Mouse (Mus musculus): Measurements from ENCODE around the gene Hist3h2a. TPM values are rescaled to one million over a fixed set of nuclear protein-coding genes. Genes with fewer than 3 reads are reported as not detected.
A peak's percentile ranks its signal among the peaks of the same experiment; 100 is the strongest.

The Hist3h2a gene
- polyA plus RNA-seq, 1 experiment from 2014 or later = 19.2 TPM

DNA sequence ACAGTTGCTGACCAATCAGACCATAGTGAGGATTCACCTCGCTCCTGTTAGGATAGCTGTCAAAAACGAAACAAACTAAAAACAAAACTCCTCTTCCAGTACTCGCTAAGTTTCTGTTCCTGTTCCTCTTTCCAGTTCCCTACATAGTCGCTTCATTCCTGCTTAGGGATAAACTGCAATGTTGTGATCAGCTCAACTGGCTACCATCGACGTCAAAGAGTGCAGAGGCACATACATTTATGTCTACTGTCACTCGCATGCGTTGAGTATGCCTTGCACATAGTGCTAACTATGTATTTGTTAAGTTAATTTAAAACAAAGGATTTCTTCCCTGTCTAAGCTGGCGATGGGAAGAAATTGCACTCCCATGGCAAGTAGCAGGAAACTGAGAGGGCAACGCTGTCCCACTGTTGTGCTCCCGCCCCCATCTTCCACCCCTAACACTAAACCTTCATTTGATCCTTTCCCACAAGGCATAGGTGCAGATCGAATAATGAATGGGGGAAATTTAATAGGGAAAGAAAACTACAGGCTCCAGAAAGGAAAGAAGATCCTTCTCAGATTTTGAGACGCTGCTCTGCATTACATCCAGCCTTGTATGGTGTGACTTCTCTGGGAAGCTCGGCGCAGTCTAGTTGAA, 4.8 kb downstream of the Hist3h2a start:
- no peak overlapping the region for H3K27ac ChIP-seq (replicated peaks; ENCODE audit: low read depth, low read length)
- H3K4me1 ChIP-seq (ENCODE audit: control insufficient read depth, insufficient read depth, low read length) = 0 out of 2 replicates have a peak, but pooled peaks cover 12% of the 10 kb centered on the region
- 37% methylated on average over 15 of the region's 15 CpGs for WGBS
- ATAC-seq (ENCODE audit: insufficient number of reproducible peaks, low FRiP score, low TSS enrichment, low read depth) (no peak), DNase-seq (ENCODE audit: low spot score) (no peak)
- no peak overlapping the region for H3K9ac ChIP-seq (ENCODE audit: low read length)
- H3K9me3 ChIP-seq (ENCODE audit: control insufficient read depth, low read length) = no peaks in the 10 kb centered on the region
- H3K4me2 ChIP-seq (ENCODE audit: low read depth, severe bottlenecking) = peak overlapping the region; percentile 56
- peaks cover 22% of the 10 kb centered on the region for H3K27me3 ChIP-seq (ENCODE audit: control insufficient read depth, insufficient read depth, low read length)
- H3K36me3 ChIP-seq (ENCODE audit: control insufficient read depth, insufficient read depth, low read length) = no peaks in the 10 kb centered on the region; the same call in 1 of the 2 replicates
- no peak overlapping the region for H3K4me3 ChIP-seq (ENCODE audit: low read depth, low read length)

DNA sequence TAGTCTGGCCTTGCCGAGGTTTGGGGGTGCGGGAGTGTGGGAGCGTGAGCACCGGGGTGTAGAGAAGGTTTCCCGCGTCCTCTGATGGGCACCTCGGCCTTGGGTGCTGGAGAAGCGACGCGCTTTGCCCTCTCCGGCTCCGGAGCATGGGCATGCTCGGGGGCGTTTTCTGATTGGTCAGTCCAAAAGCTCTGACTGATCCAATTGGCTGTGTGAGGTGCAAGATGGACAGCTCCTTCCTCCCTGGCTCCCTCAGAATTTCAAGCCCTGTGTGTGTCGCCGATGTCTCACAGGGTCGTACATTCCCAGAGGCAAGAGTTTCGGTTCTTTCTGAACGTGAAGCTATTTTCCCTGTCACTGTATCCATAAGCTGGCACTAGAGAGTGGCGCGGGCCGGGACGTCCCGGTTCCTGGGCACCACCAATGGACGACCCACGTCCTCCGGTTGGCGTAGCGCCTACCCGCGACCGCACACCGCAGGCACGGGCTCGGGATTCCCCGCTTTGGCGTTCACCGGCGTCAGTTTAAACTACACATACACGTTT, 5.5 kb downstream of the Hist3h2a start:
- H3K27ac ChIP-seq (replicated peaks; ENCODE audit: low read depth, low read length) = no peak overlapping the region

DNA sequence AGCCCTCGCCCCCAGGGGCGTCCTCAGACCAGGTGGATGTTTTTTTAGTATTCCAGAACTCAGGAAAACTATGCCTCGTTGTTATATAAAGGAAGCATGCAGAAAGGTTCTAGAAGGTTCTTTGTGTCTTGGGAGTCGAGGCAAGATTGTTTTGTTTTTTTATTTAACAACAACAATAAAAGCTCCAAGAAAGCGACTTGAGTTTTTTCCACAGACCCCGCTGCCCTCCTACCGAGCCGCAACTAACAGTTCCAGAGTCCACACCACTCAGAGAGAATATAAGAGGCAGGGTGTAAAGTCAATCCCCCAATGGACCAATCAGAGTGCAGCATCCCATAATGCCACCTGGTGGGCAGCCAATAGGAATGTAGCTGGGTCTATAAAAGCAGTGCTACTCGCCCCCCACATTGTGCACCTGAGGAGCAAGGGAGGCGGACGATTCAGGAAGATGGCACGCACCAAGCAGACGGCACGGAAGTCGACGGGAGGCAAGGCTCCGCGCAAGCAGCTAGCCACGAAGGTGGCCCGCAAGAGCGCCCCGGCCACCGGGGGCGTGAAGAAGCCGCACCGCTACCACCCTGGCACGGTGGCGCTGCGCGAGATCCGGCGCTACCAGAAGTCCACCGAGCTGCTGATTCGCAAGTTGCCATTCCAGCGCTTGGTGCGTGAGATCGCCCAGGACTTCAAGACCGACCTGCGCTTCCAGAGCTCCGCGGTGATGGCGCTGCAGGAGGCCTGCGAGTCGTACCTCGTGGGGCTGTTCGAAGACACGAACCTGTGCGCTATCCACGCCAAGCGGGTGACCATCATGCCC, 7.1 kb downstream of the Hist3h2a start:
- peaks cover 22% of the 10 kb centered on the region for H3K27me3 ChIP-seq (ENCODE audit: control insufficient read depth, insufficient read depth, low read length)
- 0 out of 2 replicates have a peak overlapping the region, but pooled peaks have one; percentile 3 for H3K4me3 ChIP-seq (ENCODE audit: low read depth, low read length)
- WGBS = 58% methylated on average over 50 of the region's 50 CpGs

More for the DNA sequence above, 5.5 kb downstream of the Hist3h2a start:
- H3K4me3 ChIP-seq (ENCODE audit: low read depth, low read length) = peak overlapping the region; percentile 31
- 0 out of 2 replicates have a peak, but pooled peaks cover 12% of the 10 kb centered on the region for H3K4me1 ChIP-seq (ENCODE audit: control insufficient read depth, insufficient read depth, low read length)
- peak overlapping the region; percentile 56 for H3K4me2 ChIP-seq (ENCODE audit: low read depth, severe bottlenecking)
- WGBS = 3% methylated on average over 40 of the region's 40 CpGs
- peaks cover 22% of the 10 kb centered on the region for H3K27me3 ChIP-seq (ENCODE audit: control insufficient read depth, insufficient read depth, low read length)
- no peaks in the 10 kb centered on the region; the same call in 1 of the 2 replicates for H3K36me3 ChIP-seq (ENCODE audit: control insufficient read depth, insufficient read depth, low read length)
- peak overlapping the region; percentile 7; the same call in 1 of the 2 replicates for H3K9ac ChIP-seq (ENCODE audit: low read length)
- no peaks in the 10 kb centered on the region for H3K9me3 ChIP-seq (ENCODE audit: control insufficient read depth, low read length)
- DNase-seq (ENCODE audit: low spot score) (peak; percentile 81), ATAC-seq (ENCODE audit: insufficient number of reproducible peaks, low FRiP score, low TSS enrichment, low read depth) (peak; percentile 68)

DNA sequence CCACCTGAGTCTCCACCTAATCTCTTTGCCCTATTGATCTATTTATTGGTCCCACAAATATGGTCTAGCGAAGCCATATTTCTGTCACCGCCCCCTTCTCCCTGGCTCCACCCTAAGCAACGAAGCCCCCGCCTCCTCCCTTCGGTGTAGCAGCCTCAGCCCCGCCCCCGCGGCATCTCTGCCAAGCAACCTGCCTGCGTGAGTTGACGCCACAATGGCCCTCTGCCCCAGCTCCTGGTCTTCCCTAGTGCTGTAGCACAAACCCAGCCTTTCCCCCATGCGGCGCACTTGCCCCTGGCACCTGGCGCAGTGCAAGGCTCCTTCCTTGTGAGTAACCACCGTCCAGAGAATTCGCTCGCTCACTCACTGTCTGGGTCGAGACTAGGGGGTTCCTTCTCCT, 9.1 kb downstream of the Hist3h2a start:
- H3K4me3 ChIP-seq (ENCODE audit: low read depth, low read length) = no peak overlapping the region
- no peaks in the 10 kb centered on the region for H3K36me3 ChIP-seq (ENCODE audit: control insufficient read depth, insufficient read depth, low read length)
- peaks cover 21% of the 10 kb centered on the region for H3K27me3 ChIP-seq (ENCODE audit: control insufficient read depth, insufficient read depth, low read length)
- H3K4me1 ChIP-seq (ENCODE audit: control insufficient read depth, insufficient read depth, low read length) = no peaks in the 10 kb centered on the region
- no peak for ATAC-seq (ENCODE audit: insufficient number of reproducible peaks, low FRiP score, low TSS enrichment, low read depth)
- no peak overlapping the region for H3K4me2 ChIP-seq (ENCODE audit: low read depth, severe bottlenecking)
- H3K9ac ChIP-seq (ENCODE audit: low read length) = no peak overlapping the region
- 38% methylated on average over 17 of the region's 17 CpGs for WGBS
- H3K9me3 ChIP-seq (ENCODE audit: control insufficient read depth, low read length) = no peaks in the 10 kb centered on the region
- DNase-seq (ENCODE audit: low spot score) = no peak
- H3K27ac ChIP-seq (replicated peaks; ENCODE audit: low read depth, low read length) = no peak overlapping the region

More for the DNA sequence above, 7.1 kb downstream of the Hist3h2a start:
- ATAC-seq (ENCODE audit: insufficient number of reproducible peaks, low FRiP score, low TSS enrichment, low read depth) (no peak), DNase-seq (ENCODE audit: low spot score) (no peak)
- Histone ChIP-seq H3K36me3 (ENCODE audit: control insufficient read depth, insufficient read depth, low read length) (no peaks in the 10 kb centered on the region; the same call in 1 of the 2 replicates), H3K4me1 (ENCODE audit: control insufficient read depth, insufficient read depth, low read length) (0 out of 2 replicates have a peak, but pooled peaks cover 4% of the 10 kb centered on the region), H3K4me2 (ENCODE audit: low read depth, severe bottlenecking) (no peak overlapping the region), H3K9me3 (ENCODE audit: control insufficient read depth, low read length) (no peaks in the 10 kb centered on the region), H3K9ac (ENCODE audit: low read length) (no peak overlapping the region), H3K27ac (replicated peaks; ENCODE audit: low read depth, low read length) (no peak overlapping the region)

DNA sequence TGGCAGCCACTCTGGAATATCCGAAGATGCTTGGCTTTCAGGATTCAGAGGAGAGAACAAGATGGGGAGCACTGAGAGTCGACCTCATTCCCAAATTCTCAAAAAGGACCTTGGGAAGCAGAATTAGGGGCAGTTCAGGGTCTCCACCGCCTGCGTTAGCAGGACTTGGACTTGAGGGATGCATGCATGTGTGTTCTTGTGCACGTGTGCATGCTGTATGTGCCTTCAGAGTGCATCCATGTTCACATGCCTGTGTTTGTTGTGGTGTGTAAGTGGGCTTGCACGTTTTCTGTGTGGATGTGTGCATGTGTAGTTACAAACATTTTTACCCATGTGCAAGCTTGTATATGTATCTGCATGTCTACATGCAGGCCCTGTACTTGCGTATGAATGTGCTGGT, 9.7 kb downstream of the Hist3h2a start:
- no peak overlapping the region for H3K4me2 ChIP-seq (ENCODE audit: low read depth, severe bottlenecking)
- peaks cover 19% of the 10 kb centered on the region for H3K27me3 ChIP-seq (ENCODE audit: control insufficient read depth, insufficient read depth, low read length)
- H3K36me3 ChIP-seq (ENCODE audit: control insufficient read depth, insufficient read depth, low read length) = no peaks in the 10 kb centered on the region
- no peak overlapping the region for H3K9ac ChIP-seq (ENCODE audit: low read length)
- ATAC-seq (ENCODE audit: insufficient number of reproducible peaks, low FRiP score, low TSS enrichment, low read depth) = no peak
- WGBS = 86% methylated on average over 7 of the region's 7 CpGs
- H3K4me1 ChIP-seq (ENCODE audit: control insufficient read depth, insufficient read depth, low read length) = no peaks in the 10 kb centered on the region
- DNase-seq (ENCODE audit: low spot score) = no peak
- H3K4me3 ChIP-seq (ENCODE audit: low read depth, low read length) = no peak overlapping the region
- no peaks in the 10 kb centered on the region for H3K9me3 ChIP-seq (ENCODE audit: control insufficient read depth, low read length)
- H3K27ac ChIP-seq (replicated peaks; ENCODE audit: low read depth, low read length) = no peak overlapping the region

DNA sequence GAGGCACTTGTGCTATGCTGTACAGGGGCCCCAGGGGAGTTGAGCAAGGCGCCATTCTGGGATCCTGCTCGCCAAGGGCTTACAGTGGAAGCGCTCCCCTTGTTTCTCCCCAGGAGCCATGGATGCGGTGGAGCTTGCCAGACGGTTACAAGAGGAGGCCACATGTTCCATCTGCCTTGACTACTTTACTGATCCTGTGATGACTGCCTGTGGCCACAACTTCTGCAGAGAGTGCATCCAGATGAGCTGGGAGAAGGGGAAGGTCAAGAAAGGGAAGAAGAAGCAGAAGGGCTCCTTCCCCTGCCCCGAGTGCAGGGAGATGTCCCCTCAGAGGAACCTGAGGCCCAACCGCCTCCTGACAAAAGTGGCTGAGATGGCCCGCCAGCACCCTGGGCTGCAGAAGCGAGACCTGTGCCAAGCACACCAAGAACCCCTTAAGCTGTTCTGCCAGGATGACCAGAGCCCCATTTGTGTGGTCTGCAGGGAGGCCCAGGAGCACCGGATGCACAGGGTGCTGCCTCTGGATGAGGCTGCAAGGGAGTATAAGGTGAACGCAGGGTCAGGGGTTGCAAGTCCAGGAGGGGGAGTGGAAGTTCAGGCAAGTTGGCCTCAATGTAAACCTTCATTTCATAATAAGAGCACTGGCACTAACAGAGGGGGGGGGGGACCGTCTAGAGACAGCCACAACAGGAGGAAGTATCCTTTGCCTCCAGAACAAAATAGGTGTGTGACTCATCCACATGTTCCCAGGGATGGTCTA, 10.7 kb downstream of the Hist3h2a start:
- Histone ChIP-seq H3K27me3 (ENCODE audit: control insufficient read depth, insufficient read depth, low read length) (peaks cover 17% of the 10 kb centered on the region), H3K4me1 (ENCODE audit: control insufficient read depth, insufficient read depth, low read length) (no peaks in the 10 kb centered on the region), H3K27ac (replicated peaks; ENCODE audit: low read depth, low read length) (0 out of 2 replicates have a peak overlapping the region, but pooled peaks have one; percentile 14), H3K9ac (ENCODE audit: low read length) (no peak overlapping the region), H3K9me3 (ENCODE audit: control insufficient read depth, low read length) (no peaks in the 10 kb centered on the region), H3K36me3 (ENCODE audit: control insufficient read depth, insufficient read depth, low read length) (no peaks in the 10 kb centered on the region), H3K4me3 (ENCODE audit: low read depth, low read length) (no peak overlapping the region), H3K4me2 (ENCODE audit: low read depth, severe bottlenecking) (no peak overlapping the region)
- no peak for DNase-seq (ENCODE audit: low spot score)
- 53% methylated on average over 12 of the region's 12 CpGs for WGBS
- no peak for ATAC-seq (ENCODE audit: insufficient number of reproducible peaks, low FRiP score, low TSS enrichment, low read depth)

DNA sequence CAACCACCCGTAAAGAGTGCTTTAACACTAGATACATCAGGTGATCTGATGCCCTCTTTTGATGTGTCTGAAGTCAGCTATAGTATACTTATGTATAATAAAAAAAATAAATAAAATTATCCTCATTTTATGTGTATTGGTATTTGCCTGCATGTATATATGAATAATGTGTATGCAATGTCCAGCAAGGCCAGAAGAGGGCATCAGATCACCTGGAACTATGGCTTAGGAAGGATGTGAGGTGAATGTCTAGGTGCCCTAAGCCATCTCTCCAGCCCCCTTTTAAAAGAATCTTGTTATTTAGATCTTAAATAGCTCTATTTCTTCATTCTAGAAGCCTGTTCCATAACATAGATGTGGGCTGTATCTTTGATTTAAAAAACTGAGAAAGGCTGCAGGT, 12.9 kb downstream of the Hist3h2a start:
- ATAC-seq (ENCODE audit: insufficient number of reproducible peaks, low FRiP score, low TSS enrichment, low read depth) (no peak), DNase-seq (ENCODE audit: low spot score) (no peak)
- no peak overlapping the region for H3K4me3 ChIP-seq (ENCODE audit: low read depth, low read length)
- no peak overlapping the region for H3K27ac ChIP-seq (replicated peaks; ENCODE audit: low read depth, low read length)
- WGBS = 94% methylated on average over 1 of the region's 1 CpGs
- no peak overlapping the region for H3K9ac ChIP-seq (ENCODE audit: low read length)
- H3K27me3 ChIP-seq (ENCODE audit: control insufficient read depth, insufficient read depth, low read length) = peaks cover 6% of the 10 kb centered on the region; the same call in 1 of the 2 replicates
- H3K4me2 ChIP-seq (ENCODE audit: low read depth, severe bottlenecking) = no peak overlapping the region
- no peaks in the 10 kb centered on the region for H3K9me3 ChIP-seq (ENCODE audit: control insufficient read depth, low read length)
- no peaks in the 10 kb centered on the region; the same call in 1 of the 2 replicates for H3K36me3 ChIP-seq (ENCODE audit: control insufficient read depth, insufficient read depth, low read length)
- H3K4me1 ChIP-seq (ENCODE audit: control insufficient read depth, insufficient read depth, low read length) = no peaks in the 10 kb centered on the region

DNA sequence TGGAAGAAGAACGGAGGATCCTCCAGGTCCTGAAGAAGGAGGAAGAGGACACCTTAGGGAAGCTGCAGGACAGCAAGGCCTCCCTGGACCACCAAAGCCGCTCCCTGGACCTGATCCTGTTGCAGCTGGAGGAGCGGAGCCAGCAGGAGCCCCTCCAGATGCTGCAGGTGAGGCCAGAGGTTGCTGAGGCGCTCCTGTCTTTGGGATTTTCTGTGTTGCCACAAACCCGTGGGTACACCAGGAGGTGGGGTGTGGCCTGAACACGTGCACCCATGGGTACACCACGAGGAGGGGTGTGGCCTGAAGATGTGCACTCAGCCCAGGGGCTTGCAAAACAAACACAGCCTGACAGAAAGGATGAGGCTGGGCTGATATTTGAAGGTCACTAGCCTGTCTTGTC, 14.1 kb downstream of the Hist3h2a start:
- ATAC-seq (ENCODE audit: insufficient number of reproducible peaks, low FRiP score, low TSS enrichment, low read depth) (no peak), DNase-seq (ENCODE audit: low spot score) (no peak)
- no peak overlapping the region for H3K4me3 ChIP-seq (ENCODE audit: low read depth, low read length)
- no peaks in the 10 kb centered on the region; the same call in 1 of the 2 replicates for H3K36me3 ChIP-seq (ENCODE audit: control insufficient read depth, insufficient read depth, low read length)
- no peak overlapping the region for H3K27ac ChIP-seq (replicated peaks; ENCODE audit: low read depth, low read length)
- no peak overlapping the region for H3K9ac ChIP-seq (ENCODE audit: low read length)
- no peaks in the 10 kb centered on the region for H3K4me1 ChIP-seq (ENCODE audit: control insufficient read depth, insufficient read depth, low read length)
- 83% methylated on average over 7 of the region's 7 CpGs for WGBS
- H3K27me3 ChIP-seq (ENCODE audit: control insufficient read depth, insufficient read depth, low read length) = no peaks in the 10 kb centered on the region
- H3K9me3 ChIP-seq (ENCODE audit: control insufficient read depth, low read length) = no peaks in the 10 kb centered on the region
- no peak overlapping the region; the same call in 1 of the 2 replicates for H3K4me2 ChIP-seq (ENCODE audit: low read depth, severe bottlenecking)

All from limb, embryonic 11.5 days (tissue).